Mouse (Mus musculus) MEL (cell line): ENCODE data around the gene Vps13d. TPM values are rescaled to one million over a fixed set of nuclear protein-coding genes. Genes with fewer than 3 reads are reported as not detected.

Experiments used
- DNase-seq: peaks from one replicate; pipeline ENCODE4 v3.0.0; 2011; ENCODE audit warnings: low read depth, low spot score
- H3K27ac ChIP-seq: 2 replicates; pipeline ENCODE4 v1.5.1; 2012; ENCODE audit warnings: low read depth, mild to moderate bottlenecking, control low read depth, low read length, moderate library complexity; ENCODE audit not compliant: control insufficient read depth
- H3K27me3 ChIP-seq, 2 experiments: fragments of 150-350 bp in 1 of 2; sonication (generic) in 1 of 2; 2 replicates each; pipeline ENCODE4 v1.6.1; 2012; ENCODE audit warnings: low read length in 2 of 2, mild to moderate bottlenecking in 2 of 2, improper control_type of control experiment in 1 of 2, moderate library complexity in 1 of 2; ENCODE audit not compliant: insufficient read depth in 2 of 2, control insufficient read depth in 1 of 2
- H3K36me3 ChIP-seq, 2 experiments: 2 replicates each; pipeline ENCODE4 v1.6.1; 2012 to 2014; ENCODE audit warnings: low read length in 2 of 2, improper control_type of control experiment in 1 of 2, inconsistent platforms in 1 of 2, mild to moderate bottlenecking in 1 of 2; ENCODE audit not compliant: insufficient read depth in 2 of 2, control insufficient read depth in 1 of 2
- H3K4me1 ChIP-seq, 2 experiments: fragments of 150-350 bp in 1 of 2; sonication (generic) in 1 of 2; 2 replicates each; pipeline ENCODE4 v1.6.1; 2012; ENCODE audit warnings: low read length in 2 of 2, improper control_type of control experiment in 1 of 2, mild to moderate bottlenecking in 1 of 2; ENCODE audit not compliant: insufficient read depth in 2 of 2, control insufficient read depth in 1 of 2
- H3K4me3 ChIP-seq, 2 experiments: fragments of 150-350 bp in 1 of 2; sonication (generic) in 1 of 2; 2 replicates each; pipeline ENCODE4 v1.5.1; 2012; ENCODE audit warnings: low read depth in 2 of 2, low read length in 2 of 2, mild to moderate bottlenecking in 2 of 2, moderate library complexity in 2 of 2, control low read depth in 1 of 2, improper control_type of control experiment in 1 of 2; ENCODE audit not compliant: control insufficient read depth in 1 of 2, insufficient read depth in 1 of 2
- H3K79me2 ChIP-seq: 2 replicates; pipeline ENCODE4 v1.6.1; 2012; ENCODE audit warnings: mild to moderate bottlenecking, low read length, moderate library complexity; ENCODE audit not compliant: control insufficient read depth, poor library complexity, insufficient read depth
- H3K9ac ChIP-seq: 2 replicates; pipeline ENCODE4 v1.6.1; 2012; ENCODE audit warnings: low read depth, mild to moderate bottlenecking, control low read depth, low read length, moderate library complexity; ENCODE audit not compliant: control insufficient read depth, poor library complexity, severe bottlenecking
- H3K9me3 ChIP-seq: fragments of 150-350 bp; sonication (generic); replicated peaks from 2 replicates; pipeline ENCODE4 v1.6.1; 2012; ENCODE audit warnings: mild to moderate bottlenecking, low read length, improper control_type of control experiment, moderate library complexity; ENCODE audit not compliant: insufficient read depth
- BHLHE40 ChIP-seq: IDR thresholded peaks from 2 replicates; pipeline ENCODE4 v1.6.1; 2012; ENCODE audit warnings: low read depth, mild to moderate bottlenecking, inconsistent platforms, low read length, improper control_type of control experiment, borderline replicate concordance
- CHD1 ChIP-seq: IDR thresholded peaks from 2 replicates; pipeline ENCODE4 v1.6.1; 2012; ENCODE audit warnings: low read depth, mild to moderate bottlenecking, inconsistent platforms, low read length, improper control_type of control experiment
- CTCF ChIP-seq, 3 experiments: IDR thresholded peaks in 2 of 3; conservative IDR thresholded peaks in 1 of 3; 2 replicates each; pipeline ENCODE4 v1.5.1; 2011 to 2012; ENCODE audit warnings: low read length in 3 of 3, low read depth in 2 of 3, mild to moderate bottlenecking in 2 of 3, improper control_type of control experiment in 1 of 3, inconsistent platforms in 1 of 3, mixed read lengths in 1 of 3, moderate library complexity in 1 of 3; ENCODE audit not compliant: control insufficient read depth in 1 of 3, insufficient read depth in 1 of 3, poor library complexity in 1 of 3, severe bottlenecking in 1 of 3
- ELF1 ChIP-seq: IDR thresholded peaks from 2 replicates; pipeline ENCODE4 v1.6.1; 2014; ENCODE audit warnings: low read depth, mild to moderate bottlenecking, inconsistent platforms, low read length, improper control_type of control experiment, moderate library complexity
- HCFC1 ChIP-seq: IDR thresholded peaks from 2 replicates; pipeline ENCODE4 v1.6.1; 2012; ENCODE audit warnings: low read depth, mild to moderate bottlenecking, inconsistent platforms, low read length, improper control_type of control experiment, moderate library complexity
- KAT2A ChIP-seq: conservative IDR thresholded peaks from 2 replicates; pipeline ENCODE4 v1.6.1; 2012; ENCODE audit warnings: low read depth, low read length, improper control_type of control experiment, inconsistent platforms
- MAFK ChIP-seq: IDR thresholded peaks from 2 replicates; pipeline ENCODE4 v1.6.1; 2011; ENCODE audit warnings: low read depth, mild to moderate bottlenecking, low read length, improper control_type of control experiment, borderline replicate concordance
- MAX ChIP-seq: IDR thresholded peaks from 2 replicates; pipeline ENCODE4 v1.6.1; 2011; ENCODE audit warnings: low read length, improper control_type of control experiment
- MEF2A ChIP-seq: IDR thresholded peaks from 2 replicates; pipeline ENCODE4 v1.6.1; 2014; ENCODE audit warnings: low read depth, mild to moderate bottlenecking, inconsistent platforms, low read length, improper control_type of control experiment; ENCODE audit not compliant: poor library complexity, insufficient replicate concordance, severe bottlenecking; ENCODE audit errors: extremely low read depth
- MYB ChIP-seq: IDR thresholded peaks from 2 replicates; pipeline ENCODE4 v1.6.1; 2011; ENCODE audit warnings: mild to moderate bottlenecking, low read depth, low read length, improper control_type of control experiment
- MYC ChIP-seq: IDR thresholded peaks from 2 replicates; pipeline ENCODE4 v1.6.1; 2011; ENCODE audit warnings: low read depth, mild to moderate bottlenecking, low read length, improper control_type of control experiment, moderate library complexity
- NELFE ChIP-seq: IDR thresholded peaks from 2 replicates; pipeline ENCODE4 v1.6.1; 2011; ENCODE audit warnings: low read depth, low read length, improper control_type of control experiment
- NRF1 ChIP-seq: IDR thresholded peaks from 2 replicates; pipeline ENCODE4 v1.6.1; 2014; ENCODE audit warnings: low read depth, mild to moderate bottlenecking, inconsistent platforms, low read length, improper control_type of control experiment, moderate library complexity; ENCODE audit not compliant: poor library complexity, insufficient read depth, severe bottlenecking
- POLR2AphosphoS5 ChIP-seq: IDR thresholded peaks from 2 replicates; pipeline ENCODE4 v1.6.1; 2012; ENCODE audit warnings: low read depth, borderline replicate concordance, mild to moderate bottlenecking, inconsistent platforms, low read length, moderate library complexity, mixed read lengths
- TBP ChIP-seq: IDR thresholded peaks from 2 replicates; pipeline ENCODE4 v1.8.0; 2011; ENCODE audit warnings: low read depth, low read length, improper control_type of control experiment
- TCF12 ChIP-seq: IDR thresholded peaks from 2 replicates; pipeline ENCODE4 v1.6.1; 2014; ENCODE audit warnings: low read depth, mild to moderate bottlenecking, inconsistent platforms, low read length, improper control_type of control experiment, moderate library complexity
- UBTF ChIP-seq: IDR thresholded peaks from 2 replicates; pipeline ENCODE4 v1.6.1; 2012; ENCODE audit warnings: low read depth, mild to moderate bottlenecking, inconsistent platforms, low read length, improper control_type of control experiment, moderate library complexity, borderline replicate concordance; ENCODE audit not compliant: insufficient read depth
- USF1 ChIP-seq: IDR thresholded peaks from 2 replicates; pipeline ENCODE4 v1.6.1; 2014; ENCODE audit warnings: low read depth, mild to moderate bottlenecking, inconsistent platforms, low read length, improper control_type of control experiment, moderate library complexity
- ZC3H11A ChIP-seq: IDR thresholded peaks from 2 replicates; pipeline ENCODE4 v1.6.1; 2012; ENCODE audit warnings: low read depth, mild to moderate bottlenecking, inconsistent platforms, low read length, improper control_type of control experiment
- ZKSCAN1 ChIP-seq: IDR thresholded peaks from 2 replicates; pipeline ENCODE4 v1.6.1; 2012; ENCODE audit warnings: low read depth, mild to moderate bottlenecking, inconsistent platforms, low read length, improper control_type of control experiment, moderate library complexity
- polyA plus RNA-seq, 2 experiments: library from polyadenylated mRNA; stranded (reverse) in 1 of 2; unstranded in 1 of 2; fragments of >175 nt in 1 of 2; fragments of >200 nt in 1 of 2; gene quantifications; 2 replicates each; pipeline versions ENCODE4 v1.2.1 to v1.2.4; 2012; ENCODE audit warnings: low replicate concordance in 2 of 2, low read depth in 1 of 2; ENCODE audit not compliant: insufficient read length in 2 of 2, insufficient read depth in 1 of 2, missing spikeins in 1 of 2
- total RNA-seq: library from RNA; depleted of rRNA; stranded (reverse); fragments of 300-350 nt; gene quantifications from 2 replicates; pipeline ENCODE4 v1.2.3, GENCODE M21; 2012

The Vps13d gene
- total and polyA plus RNA-seq, 3 experiments: 8.9 to 14.5 (median 13.2) TPM

GRCm38 (mm10) chr4:145110736-145111135, 84.1 kb downstream of the Vps13d start:
- no peak overlapping the region for H3K4me3 ChIP-seq
- no peak overlapping the region for H3K9ac ChIP-seq
- no peak for TF ChIP-seq BHLHE40
- no peak for TF ChIP-seq CHD1
- no peak for TF ChIP-seq TBP
- TF ChIP-seq POLR2AphosphoS5: no peak
- no peak for TF ChIP-seq UBTF
- TF ChIP-seq MAX: no peak
- TF ChIP-seq NELFE: no peak
- TF ChIP-seq NRF1: no peak
- TF ChIP-seq ZC3H11A: no peak
- no peak for TF ChIP-seq MEF2A
- no peak for TF ChIP-seq USF1
- TF ChIP-seq ELF1: no peak
- TF ChIP-seq CTCF (IDR thresholded peaks at IDR 0.05 in 2 of 3, conservative IDR thresholded peaks at IDR 0.05 in 1 of 3; ENCODE audit: control insufficient read depth in 1 of 3, insufficient read depth in 1 of 3, low read depth in 2 of 3, low read length in 3 of 3, poor library complexity in 1 of 3, severe bottlenecking in 1 of 3): no peak
- no peak for TF ChIP-seq HCFC1
- TF ChIP-seq MYC: no peak
- TF ChIP-seq MAFK: no peak
- no peak for TF ChIP-seq MYB
- TF ChIP-seq ZKSCAN1: no peak
- no peak for TF ChIP-seq TCF12
- TF ChIP-seq KAT2A: no peak
- no peaks in the 10 kb centered on the region for H3K9me3 ChIP-seq
- H3K27me3 ChIP-seq: no peaks in the 10 kb centered on the region
- peaks cover 0 to 3% of the 10 kb centered on the region in 2 experiments; a peak in 2 of 4 replicates for H3K36me3 ChIP-seq
- no peaks in the 10 kb centered on the region for H3K79me2 ChIP-seq
- no peaks in the 10 kb centered on the region for H3K4me1 ChIP-seq
- no peak overlapping the region for H3K27ac ChIP-seq
- no peak for DNase-seq

- DNase-seq: no peak
- TF ChIP-seq ZKSCAN1 (no peak), KAT2A (no peak)
- H3K36me3 ChIP-seq: peaks cover 0 to 3% of the 10 kb centered on the region in 2 experiments; a peak in 1 of 4 replicates
- no peaks in the 10 kb centered on the region for H3K9me3 ChIP-seq
- H3K4me3 ChIP-seq: no peak overlapping the region
- H3K27me3 ChIP-seq: no peaks in the 10 kb centered on the region
- no peaks in the 10 kb centered on the region for H3K4me1 ChIP-seq
- H3K79me2 ChIP-seq: no peaks in the 10 kb centered on the region
- no peak overlapping the region for H3K27ac ChIP-seq
- H3K9ac ChIP-seq: no peak overlapping the region
These were observed 88.0 kb downstream of the Vps13d start for GRCm38 (mm10) chr4:145106796-145107195.
